In genomic region chr6:108233070-108233469, GRCm38 (mm10) we compare ENCODE assay signal across 9 mouse cellular contexts. TPM values are rescaled to one million over a fixed set of nuclear protein-coding genes. Genes with fewer than 3 reads are reported as not detected.
A peak's percentile ranks its signal among the peaks of the same experiment; 100 is the strongest.
DNase-seq lines count a peak whose midpoint lies in the region; ATAC-seq lines count a peak whose summit lies in the region.
"Had no signal": no experiment of that assay in that cellular context is flagged by ENCODE, and none has a peak within 500 bp of the region (broad histone marks: within the 10 kb centered on the region; RNA-seq: fewer than 3 reads in every experiment).

No protein-coding gene starts in this region.

- peak overlapping the region; percentile 50 for H3K27ac ChIP-seq in heart, embryonic 15.5 days
- no peak overlapping the region for H3K27ac ChIP-seq in hindbrain, embryonic 13.5 days

- H3K9ac ChIP-seq in heart, embryonic 15.5 days, result no peak overlapping the region
- no peak overlapping the region for H3K9ac ChIP-seq in hindbrain, embryonic 13.5 days

- peak overlapping the region; percentile 60 for H3K4me3 ChIP-seq in megakaryocyte, embryonic 14.5 days (replicated peaks)
- H3K4me3 ChIP-seq in heart, embryonic 15.5 days, result no peak overlapping the region
- H3K4me3 ChIP-seq in hindbrain, embryonic 13.5 days, result no peak overlapping the region

- H3K36me3 ChIP-seq in megakaryocyte, embryonic 14.5 days (replicated peaks; ENCODE audit: low read length), result peaks cover 26% of the 10 kb centered on the region
- no peaks in the 10 kb centered on the region for H3K36me3 ChIP-seq in heart, embryonic 15.5 days
- H3K36me3 ChIP-seq in hindbrain, embryonic 13.5 days, result no peaks in the 10 kb centered on the region

- H3K4me2 ChIP-seq in heart, embryonic 15.5 days, result no peak overlapping the region
- no peak overlapping the region for H3K4me2 ChIP-seq in hindbrain, embryonic 13.5 days
- H3K4me2 ChIP-seq: midbrain, embryonic 11.5 days had no signal

- H3K9me3 ChIP-seq in megakaryocyte, embryonic 14.5 days, result no peaks in the 10 kb centered on the region
- H3K9me3 ChIP-seq in heart, embryonic 15.5 days (replicated peaks), result no peaks in the 10 kb centered on the region
- H3K9me3 ChIP-seq in hindbrain, embryonic 13.5 days, result no peaks in the 10 kb centered on the region

- no peaks in the 10 kb centered on the region for H3K27me3 ChIP-seq in megakaryocyte, embryonic 14.5 days (replicated peaks)
- no peaks in the 10 kb centered on the region for H3K27me3 ChIP-seq in heart, embryonic 15.5 days
- H3K27me3 ChIP-seq in hindbrain, embryonic 13.5 days, result no peaks in the 10 kb centered on the region

- H3K4me1 ChIP-seq in megakaryocyte, embryonic 14.5 days, result peaks cover 86% of the 10 kb centered on the region
- H3K4me1 ChIP-seq in heart, embryonic 15.5 days (replicated peaks), result peaks cover 53% of the 10 kb centered on the region
- peaks cover 34% of the 10 kb centered on the region for H3K4me1 ChIP-seq in hindbrain, embryonic 13.5 days (replicated peaks)

- 15% methylated on average over 6 of the region's 6 CpGs for WGBS in heart, embryonic 15.5 days
- WGBS in hindbrain, embryonic 13.5 days, result 71% methylated on average over 6 of the region's 6 CpGs

- DNase-seq in adrenal gland, postnatal 36 days, result peak; percentile 92
- DNase-seq in kidney, postnatal 14 days, result peak; percentile 59
- DNase-seq in spleen, postnatal 14 days (ENCODE audit: low spot score in 2 of 2), result no peak
- DNase-seq in left cerebral cortex, adult 8-10 months (ENCODE audit: low spot score in 2 of 2), result no peak

- no peak for ATAC-seq in megakaryocyte, adult 5-6 weeks (ENCODE audit: poor library complexity, severe bottlenecking)
- no peak; the same call in 1 of the 2 replicates for ATAC-seq in heart, embryonic 15.5 days (replicated peaks; ENCODE audit: insufficient number of reproducible peaks, insufficient read depth, low FRiP score, low read depth)
- ATAC-seq in hindbrain, embryonic 13.5 days (ENCODE audit: low FRiP score), result no peak

RNA-seq across cellular contexts. Expression of gene Itpr1, which starts 20.2 kb away (rescaled TPM):
- polyA plus RNA-seq in megakaryocyte, embryonic 14.5 days (2012; ENCODE audit: insufficient read depth, low replicate concordance), result 7.9 and 8.3 TPM in 2 replicates
- 51.2 and 55.7 TPM in 2 replicates for total RNA-seq in megakaryocyte, adult 5-6 weeks (2015)
- total RNA-seq in megakaryocyte, adult 5-6 weeks (2017), result 127 and 135 TPM in 2 replicates
- 100 to 1,000 TPM; 124 to 167 TPM for total RNA-seq in adrenal gland, postnatal 36 days (2021)
- polyA plus RNA-seq in heart, embryonic 15.5 days (2015; fragmentation: Nextera tagmentation; extraction: Ambion mirVana), result 11.4 and 12.6 TPM in 2 replicates
- polyA plus RNA-seq in hindbrain, embryonic 13.5 days (2015; fragmentation: Nextera tagmentation; extraction: Ambion mirVana), result 4.2 and 6.1 TPM in 2 replicates
- 100 to 1,000 TPM; 444 to 572 (median 514) TPM for total RNA-seq in left cerebral cortex, adult 8-10 months (2022)

RNA-seq across cellular contexts. Expression of gene Sumf1, which starts 47.7 kb away (rescaled TPM):
- 3.8 and 16.6 TPM in 2 replicates for polyA plus RNA-seq in megakaryocyte, embryonic 14.5 days (2012; ENCODE audit: insufficient read depth, low replicate concordance)
- 43.7 and 48.2 TPM in 2 replicates for total RNA-seq in megakaryocyte, adult 5-6 weeks (2015)
- total RNA-seq in megakaryocyte, adult 5-6 weeks (2017), result 44.8 and 49.1 TPM in 2 replicates
- 10 to 100 TPM; 34.2 to 40.5 TPM for total RNA-seq in adrenal gland, postnatal 36 days (2021)
- 19.4 and 23.1 TPM in 2 replicates for polyA plus RNA-seq in heart, embryonic 15.5 days (2015; fragmentation: Nextera tagmentation; extraction: Ambion mirVana)
- polyA plus RNA-seq in hindbrain, embryonic 13.5 days (2015; fragmentation: Nextera tagmentation; extraction: Ambion mirVana), result 11.3 and 11.7 TPM in 2 replicates
- 10 to 100 TPM; 23.3 to 26.6 (median 24.4) TPM for total RNA-seq in left cerebral cortex, adult 8-10 months (2022)

Comparison
In these comparisons a context has a peak if more than half of its experiments do, and no peak if none do; other contexts are left out.
1. DNase-seq: peak in adrenal gland, postnatal 36 days (2 of 2) and kidney, postnatal 14 days (single experiment); none in spleen, postnatal 14 days (0 of 2) and left cerebral cortex, adult 8-10 months (0 of 2).